Mouse (Mus musculus) lung, adult 18-20 months (tissue): ENCODE results near the gene Ccdc57.

Experiments
- DNase-seq, 2 experiments: peaks; one replicate each; pipeline ENCODE4 v3.0.0; 2022; ENCODE audit warnings: mixed read lengths in 2 of 2

The Ccdc57 gene

GRCm38 (mm10) chr11:120932564-120933398 lies at the start of gene Ccdc57:
TSS of gene Ccdc57 (minus strand) at chr11:120932872.
- peak; percentile 87 for DNase-seq

GRCm38 (mm10) chr11:120982459-120982858 lies 49.8 kb upstream of the Ccdc57 start:
- no peak for DNase-seq

- DNase-seq: no peak
These were observed 49.0 kb upstream of the Ccdc57 start for GRCm38 (mm10) chr11:120981661-120982060.

- peak; percentile 70 to 81 for DNase-seq
These were observed 47.9 kb upstream of the Ccdc57 start for GRCm38 (mm10) chr11:120980427-120981035.

GRCm38 (mm10) chr11:120979711-120980426 lies 47.2 kb upstream of the Ccdc57 start:
- DNase-seq: no peak

GRCm38 (mm10) chr11:120973318-120973717 lies 40.6 kb upstream of the Ccdc57 start:
- DNase-seq: no peak

GRCm38 (mm10) chr11:120971237-120971636 lies 38.6 kb upstream of the Ccdc57 start:
- DNase-seq: no peak

- DNase-seq: no peak
These were observed 37.1 kb upstream of the Ccdc57 start for GRCm38 (mm10) chr11:120969742-120970141.

GRCm38 (mm10) chr11:120965587-120965986 lies 32.9 kb upstream of the Ccdc57 start:
- DNase-seq: no peak

- DNase-seq: no peak
These were observed 31.8 kb upstream of the Ccdc57 start for GRCm38 (mm10) chr11:120964195-120965157.

- DNase-seq: no peak
These were observed 30.2 kb upstream of the Ccdc57 start for GRCm38 (mm10) chr11:120962909-120963308.

- DNase-seq: no peak
These were observed 29.5 kb upstream of the Ccdc57 start for GRCm38 (mm10) chr11:120962050-120962771.

- DNase-seq: no peak
These were observed 28.9 kb upstream of the Ccdc57 start for GRCm38 (mm10) chr11:120961594-120961993.

- DNase-seq: no peak
These were observed 27.6 kb upstream of the Ccdc57 start for GRCm38 (mm10) chr11:120960248-120960647.

- DNase-seq: no peak
These were observed 26.9 kb upstream of the Ccdc57 start for GRCm38 (mm10) chr11:120959564-120959963.

GRCm38 (mm10) chr11:120959066-120959465 lies 26.4 kb upstream of the Ccdc57 start:
- no peak for DNase-seq

- DNase-seq: peak; percentile 62 to 68
These were observed 25.1 kb upstream of the Ccdc57 start for GRCm38 (mm10) chr11:120957731-120958257.

GRCm38 (mm10) chr11:120957052-120957451 lies 24.4 kb upstream of the Ccdc57 start:
- no peak for DNase-seq

GRCm38 (mm10) chr11:120955701-120956100 lies 23.0 kb upstream of the Ccdc57 start:
- no peak for DNase-seq

- peak; percentile 58 to 74 for DNase-seq
These were observed 22.3 kb upstream of the Ccdc57 start for GRCm38 (mm10) chr11:120954936-120955335.
